Mouse (Mus musculus) lung, adult 2 months (tissue): ENCODE results near the gene Fmnl2.

Experiments used
- CTCF ChIP-seq: fragments of 200-500 bp; IDR thresholded peaks from 2 replicates; pipeline ENCODE4 v1.5.1; 2011; ENCODE audit warnings: mild to moderate bottlenecking, low read length, control low read depth; ENCODE audit not compliant: insufficient read depth
- POLR2A ChIP-seq: fragments of 200-500 bp; IDR thresholded peaks from 2 replicates; pipeline ENCODE4 v1.6.1; 2011; ENCODE audit warnings: low read depth, mild to moderate bottlenecking, control low read depth, low read length, borderline replicate concordance; ENCODE audit errors: extremely low read depth

- TF ChIP-seq CTCF, result no peak
- no peak for TF ChIP-seq POLR2A
Measured at GRCm38 (mm10) chr2:52901300-52902013, 43.8 kb downstream of the Fmnl2 start.
